Mouse (Mus musculus) forebrain, embryonic 14.5 days (tissue): ENCODE data around the gene Tmem165. TPM values are rescaled to one million over a fixed set of nuclear protein-coding genes. Genes with fewer than 3 reads are reported as not detected.

ENCODE experiments used
- ATAC-seq: fragments of 200-750 bp; cut with Nextera tagmentation; 2 replicates; pipeline ENCODE4 v1.8.0; 2017; ENCODE audit warnings: mild to moderate bottlenecking, moderate library complexity
- DNase-seq: peaks from one replicate; pipeline ENCODE4 v3.0.0-alpha.2; 2015; ENCODE audit warnings: low spot score
- H3K27ac ChIP-seq: fragments of 300-500 bp; sonication (generic); 2 replicates; pipeline ENCODE4 v1.5.1; 2014; ENCODE audit warnings: low read depth, mild to moderate bottlenecking, control low read depth, low read length, moderate library complexity
- H3K27me3 ChIP-seq: fragments of 300-500 bp; sonication (generic); replicated peaks from 2 replicates; pipeline ENCODE4 v1.6.1; 2014; ENCODE audit warnings: low read length, control low read depth, mixed read lengths; ENCODE audit not compliant: control insufficient read depth, insufficient read depth
- H3K36me3 ChIP-seq: fragments of 300-500 bp; sonication (generic); 2 replicates; pipeline ENCODE4 v1.6.1; 2014; ENCODE audit warnings: low read length, control low read depth; ENCODE audit not compliant: control insufficient read depth, insufficient read depth
- H3K4me1 ChIP-seq: fragments of 300-500 bp; sonication (generic); 2 replicates; pipeline ENCODE4 v1.6.1; 2014; ENCODE audit warnings: antibody characterized with exemption, low read length, control low read depth; ENCODE audit not compliant: control insufficient read depth, insufficient read depth
- H3K4me2 ChIP-seq: fragments of 300-500 bp; sonication (generic); 2 replicates; pipeline ENCODE4 v1.6.1; 2014; ENCODE audit warnings: mild to moderate bottlenecking, control low read depth, low read length
- H3K4me3 ChIP-seq: fragments of 300-500 bp; sonication (generic); 2 replicates; pipeline ENCODE4 v1.5.1; 2014; ENCODE audit warnings: low read depth, low read length, control low read depth
- H3K9ac ChIP-seq: fragments of 300-500 bp; sonication (generic); 2 replicates; pipeline ENCODE4 v1.6.1; 2014; ENCODE audit warnings: mild to moderate bottlenecking, low read length, control low read depth, moderate library complexity
- H3K9me3 ChIP-seq: fragments of 300-500 bp; sonication (generic); replicated peaks from 2 replicates; pipeline ENCODE4 v1.6.1; 2016; ENCODE audit warnings: low read length, control low read depth, mixed read lengths; ENCODE audit not compliant: control insufficient read depth
- WGBS: fragments of 180-500 bp; shearing (Covaris S2); extraction: QIAGEN DNeasy Blood & Tissue Kit; methylation state at CpG from one replicate; pipeline ENCODE4 v1.1.7; 2014; 5-methylcytosine and 5-hydroxymethylcytosine counted together
- polyA plus RNA-seq: library from polyadenylated mRNA; unstranded; fragments of >200 nt; fragmentation: Nextera tagmentation; extraction: Ambion mirVana; gene quantifications from 2 replicates; pipeline ENCODE4 v1.2.1, GENCODE M21; 2014

Gene Tmem165
- polyA plus RNA-seq, 1 experiment from 2014 or later: 52.8 TPM

GRCm38 (mm10) chr5:76161491-76161890 lies 22.2 kb upstream of the Tmem165 start:
- no peaks in the 10 kb centered on the region for H3K27me3 ChIP-seq
- no peak overlapping the region for H3K4me3 ChIP-seq
- H3K27ac ChIP-seq: no peak overlapping the region
- H3K36me3 ChIP-seq: no peaks in the 10 kb centered on the region
- DNase-seq: no peak
- H3K4me1 ChIP-seq: no peaks in the 10 kb centered on the region
- no peak for ATAC-seq
- no peaks in the 10 kb centered on the region for H3K9me3 ChIP-seq
- WGBS: 92% methylated on average over 6 of the region's 6 CpGs
- H3K4me2 ChIP-seq: no peak overlapping the region
- no peak overlapping the region for H3K9ac ChIP-seq

GRCm38 (mm10) chr5:76162926-76163325 lies 20.8 kb upstream of the Tmem165 start:
- DNase-seq: no peak
- Histone ChIP-seq H3K36me3 (no peaks in the 10 kb centered on the region), H3K27me3 (no peaks in the 10 kb centered on the region), H3K9ac (no peak overlapping the region), H3K4me3 (no peak overlapping the region), H3K4me2 (no peak overlapping the region), H3K4me1 (no peaks in the 10 kb centered on the region), H3K9me3 (no peaks in the 10 kb centered on the region), H3K27ac (no peak overlapping the region)
- 93% methylated on average over 5 of the region's 5 CpGs for WGBS
- ATAC-seq: no peak

- ATAC-seq: no peak
- 57% methylated on average over 4 of the region's 4 CpGs for WGBS
These were observed 19.8 kb upstream of the Tmem165 start for GRCm38 (mm10) chr5:76163828-76164390.

GRCm38 (mm10) chr5:76164827-76165226 lies 18.9 kb upstream of the Tmem165 start:
- H3K9ac ChIP-seq: no peak overlapping the region
- WGBS: 85% methylated on average over 7 of the region's 7 CpGs
- DNase-seq: no peak
- no peaks in the 10 kb centered on the region for H3K4me1 ChIP-seq
- H3K36me3 ChIP-seq: no peaks in the 10 kb centered on the region
- no peak overlapping the region for H3K4me3 ChIP-seq
- no peak overlapping the region for H3K4me2 ChIP-seq
- H3K27ac ChIP-seq: no peak overlapping the region
- no peak for ATAC-seq
- H3K9me3 ChIP-seq: no peaks in the 10 kb centered on the region
- H3K27me3 ChIP-seq: no peaks in the 10 kb centered on the region

More at GRCm38 (mm10) chr5:76163828-76164390, 19.8 kb upstream of the Tmem165 start:
- Histone ChIP-seq H3K27me3 (no peaks in the 10 kb centered on the region), H3K9me3 (no peaks in the 10 kb centered on the region), H3K27ac (no peak overlapping the region), H3K4me3 (no peak overlapping the region), H3K9ac (no peak overlapping the region), H3K36me3 (no peaks in the 10 kb centered on the region), H3K4me2 (no peak overlapping the region), H3K4me1 (no peaks in the 10 kb centered on the region)
- no peak for DNase-seq

- no peaks in the 10 kb centered on the region for H3K4me1 ChIP-seq
- WGBS: 77% methylated on average over 4 of the region's 4 CpGs
- H3K27me3 ChIP-seq: no peaks in the 10 kb centered on the region
- H3K9ac ChIP-seq: no peak overlapping the region
- H3K4me2 ChIP-seq: no peak overlapping the region
- H3K4me3 ChIP-seq: no peak overlapping the region
- H3K27ac ChIP-seq: no peak overlapping the region
- ATAC-seq (no peak), DNase-seq (no peak)
- no peaks in the 10 kb centered on the region for H3K9me3 ChIP-seq
- H3K36me3 ChIP-seq: no peaks in the 10 kb centered on the region
These were observed 13.2 kb upstream of the Tmem165 start for GRCm38 (mm10) chr5:76170522-76170921.

GRCm38 (mm10) chr5:76171039-76171438 lies 12.6 kb upstream of the Tmem165 start:
- no peak for ATAC-seq
- Histone ChIP-seq H3K9ac (no peak overlapping the region), H3K4me1 (no peaks in the 10 kb centered on the region)

GRCm38 (mm10) chr5:76175051-76175450 lies 8.6 kb upstream of the Tmem165 start:
- DNase-seq: no peak
- H3K4me3 ChIP-seq: no peak overlapping the region
- 85% methylated on average over 4 of the region's 4 CpGs for WGBS
- no peaks in the 10 kb centered on the region for H3K4me1 ChIP-seq
- no peak overlapping the region for H3K9ac ChIP-seq
- H3K27me3 ChIP-seq: no peaks in the 10 kb centered on the region
- no peaks in the 10 kb centered on the region for H3K36me3 ChIP-seq
- no peak overlapping the region for H3K27ac ChIP-seq
- no peak overlapping the region for H3K4me2 ChIP-seq
- no peaks in the 10 kb centered on the region for H3K9me3 ChIP-seq
- no peak for ATAC-seq

More at GRCm38 (mm10) chr5:76171039-76171438, 12.6 kb upstream of the Tmem165 start:
- H3K9me3 ChIP-seq: no peaks in the 10 kb centered on the region
- no peak for DNase-seq
- H3K36me3 ChIP-seq: no peaks in the 10 kb centered on the region
- no peak overlapping the region for H3K4me2 ChIP-seq
- no peaks in the 10 kb centered on the region for H3K27me3 ChIP-seq
- no peak overlapping the region for H3K4me3 ChIP-seq
- H3K27ac ChIP-seq: no peak overlapping the region

- H3K27ac ChIP-seq: no peak overlapping the region
- H3K36me3 ChIP-seq: no peaks in the 10 kb centered on the region
- H3K4me2 ChIP-seq: no peak overlapping the region
- no peak for DNase-seq
- no peaks in the 10 kb centered on the region for H3K4me1 ChIP-seq
- no peak for ATAC-seq
- no peaks in the 10 kb centered on the region for H3K27me3 ChIP-seq
- no peaks in the 10 kb centered on the region for H3K9me3 ChIP-seq
- H3K4me3 ChIP-seq: no peak overlapping the region
- H3K9ac ChIP-seq: no peak overlapping the region
- 71% methylated on average over 3 of the region's 3 CpGs for WGBS
These were observed 7.3 kb upstream of the Tmem165 start for GRCm38 (mm10) chr5:76176411-76176810.

GRCm38 (mm10) chr5:76176841-76177240 lies 6.8 kb upstream of the Tmem165 start:
- Histone ChIP-seq H3K4me2 (no peak overlapping the region), H3K27ac (no peak overlapping the region), H3K9me3 (no peaks in the 10 kb centered on the region), H3K4me3 (no peak overlapping the region), H3K36me3 (no peaks in the 10 kb centered on the region), H3K27me3 (no peaks in the 10 kb centered on the region), H3K9ac (no peak overlapping the region), H3K4me1 (no peaks in the 10 kb centered on the region)
- ATAC-seq (no peak), DNase-seq (no peak)
- WGBS: 82% methylated on average over 11 of the region's 11 CpGs
